Mouse (Mus musculus): ENCODE measurements around the gene Gm10153. TPM values are rescaled to one million over a fixed set of nuclear protein-coding genes. Genes with fewer than 3 reads are reported as not detected.
"Not testable (repeated sequence)": the region's sequence is repeated elsewhere in the genome, so short reads cannot be mapped to it uniquely, and the experiment has no call there.

Gm10153 gene
- polyA plus RNA-seq, 1 experiment from 2014 or later = not detected

DNA sequence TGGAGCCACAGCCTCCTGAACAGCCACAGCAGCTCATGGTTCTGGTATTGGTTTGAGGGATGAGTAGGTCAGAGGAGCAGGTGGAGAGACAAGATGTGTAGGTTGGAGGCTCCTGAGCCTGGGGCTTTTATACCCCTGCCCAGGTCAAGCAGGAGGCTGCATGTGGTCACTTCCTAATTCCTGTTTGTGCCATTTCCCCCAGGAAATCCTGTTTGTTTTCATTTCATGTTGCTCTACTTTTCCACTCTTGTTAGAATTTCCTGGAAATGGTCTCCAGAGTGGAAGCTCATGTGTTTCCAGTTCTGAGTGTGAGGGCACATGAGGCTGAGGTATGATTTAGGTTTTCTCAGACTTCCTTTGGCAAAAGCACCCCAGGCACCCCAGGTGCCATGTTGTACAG, 14.3 kb downstream of the Gm10153 start, which contains the start of gene Krtap5-2:
Krtap5-2 (minus strand) TSS at position 101 of the 400 bp plus-strand sequence.
- H3K36me3 ChIP-seq; ATAC-seq (replicated peaks); H3K4me1 ChIP-seq; H3K9me3 ChIP-seq; H3K4me2 ChIP-seq (replicated peaks); H3K27ac ChIP-seq (replicated peaks); H3K27me3 ChIP-seq; H3K4me3 ChIP-seq; H3K9ac ChIP-seq (replicated peaks): not testable (repeated sequence)

DNA sequence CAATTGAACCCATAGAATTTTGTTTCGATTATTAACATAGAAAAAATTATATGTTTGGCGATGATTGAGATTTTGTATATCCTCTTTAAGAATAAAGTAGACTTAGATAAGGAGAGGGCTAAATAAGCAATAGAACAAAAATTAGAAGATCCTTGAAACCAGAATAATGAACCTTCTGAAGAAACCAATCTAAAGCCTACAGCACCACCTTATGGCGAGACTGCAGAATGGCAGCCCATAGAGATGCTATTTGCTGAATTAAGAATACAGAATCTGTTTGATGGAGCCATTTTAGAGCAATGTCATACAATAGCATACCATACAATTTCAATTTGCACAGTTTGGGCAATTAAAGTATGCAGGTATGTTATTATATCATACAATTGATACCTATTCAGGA, 20.4 kb downstream of the Gm10153 start:
- no peak overlapping the region for H3K27ac ChIP-seq (replicated peaks)
- H3K36me3 ChIP-seq = no peaks in the 10 kb centered on the region
- WGBS = 53% methylated on average over 3 of the region's 3 CpGs
- no peaks in the 10 kb centered on the region for H3K4me1 ChIP-seq
- no peak for ATAC-seq (replicated peaks)
- no peaks in the 10 kb centered on the region for H3K27me3 ChIP-seq
- H3K9me3 ChIP-seq = no peaks in the 10 kb centered on the region
- no peak overlapping the region for H3K9ac ChIP-seq (replicated peaks)
- H3K4me2 ChIP-seq (replicated peaks) = no peak overlapping the region
- H3K4me3 ChIP-seq = no peak overlapping the region

GRCm38 (mm10) chr7:142165639-142166038, 24.6 kb downstream of the Gm10153 start, which contains the start of gene Gm4553:
Gene Gm4553, minus strand, starts transcription at chr7:142165739.
- not testable (repeated sequence) for H3K4me1 ChIP-seq; H3K27me3 ChIP-seq; H3K27ac ChIP-seq (replicated peaks); H3K4me2 ChIP-seq (replicated peaks); H3K4me3 ChIP-seq; H3K9ac ChIP-seq (replicated peaks); H3K36me3 ChIP-seq; ATAC-seq (replicated peaks); H3K9me3 ChIP-seq

GRCm38 (mm10) chr7:142159366-142159765, 30.8 kb downstream of the Gm10153 start:
- Histone ChIP-seq H3K9me3 (no peaks in the 10 kb centered on the region), H3K9ac (replicated peaks) (no peak overlapping the region), H3K4me1 (no peaks in the 10 kb centered on the region), H3K4me3 (no peak overlapping the region), H3K4me2 (replicated peaks) (no peak overlapping the region), H3K36me3 (no peaks in the 10 kb centered on the region), H3K27ac (replicated peaks) (no peak overlapping the region), H3K27me3 (no peaks in the 10 kb centered on the region)
- no peak for ATAC-seq (replicated peaks)
- WGBS = 87% methylated on average over 3 of the region's 3 CpGs

DNA sequence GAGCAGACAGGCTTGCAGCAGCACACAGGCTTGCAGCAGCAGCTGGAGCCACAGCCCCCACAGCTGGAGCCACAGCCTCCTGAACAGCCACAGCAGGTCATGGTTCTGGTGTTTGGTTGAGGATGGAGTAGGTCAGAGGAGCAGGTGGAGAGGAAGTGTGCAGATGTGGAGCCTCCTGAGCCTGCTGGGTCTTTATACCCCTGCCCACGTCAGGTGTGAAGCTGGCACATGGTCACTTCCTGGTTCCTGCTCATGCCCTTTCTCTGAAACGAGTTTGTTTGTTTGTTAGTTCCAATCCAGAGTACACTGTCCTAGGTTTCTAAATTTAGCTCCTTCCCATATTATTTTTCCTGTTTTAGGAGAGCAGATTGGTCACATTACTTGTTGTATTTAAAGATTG, 33.2 kb downstream of the Gm10153 start, which contains the start of gene Gm29735:
Gm29735 (minus strand) TSS at position 101 of the 400 bp plus-strand sequence.
- 53% methylated on average over 2 of the region's 2 CpGs for WGBS
- H3K4me2 ChIP-seq (replicated peaks); H3K27me3 ChIP-seq; ATAC-seq (replicated peaks); H3K36me3 ChIP-seq; H3K9me3 ChIP-seq; H3K27ac ChIP-seq (replicated peaks); H3K4me3 ChIP-seq; H3K4me1 ChIP-seq; H3K9ac ChIP-seq (replicated peaks): not testable (repeated sequence)

DNA sequence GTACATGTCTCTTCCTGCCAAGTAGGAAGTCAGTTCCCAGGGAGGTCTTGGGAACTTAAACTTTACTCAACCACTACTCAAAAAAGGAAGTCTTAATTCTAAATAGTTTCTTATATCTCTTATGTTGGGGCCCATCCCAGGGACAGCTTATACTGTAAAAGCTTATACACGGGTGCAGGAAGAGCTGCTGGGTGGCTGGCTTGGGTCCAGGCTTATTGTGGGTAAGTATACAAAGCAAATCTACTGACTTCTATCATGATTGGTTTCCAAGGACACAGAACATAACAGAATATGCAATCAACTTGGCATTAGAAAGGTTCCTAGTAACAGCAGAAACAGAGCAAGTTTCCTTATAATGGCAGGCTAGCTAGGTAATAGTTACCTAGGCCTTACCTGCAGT, 34.9 kb downstream of the Gm10153 start:
- Histone ChIP-seq H3K9ac (replicated peaks) (no peak overlapping the region), H3K36me3 (no peaks in the 10 kb centered on the region), H3K27ac (replicated peaks) (no peak overlapping the region), H3K4me2 (replicated peaks) (no peak overlapping the region), H3K4me3 (no peak overlapping the region), H3K27me3 (no peaks in the 10 kb centered on the region), H3K9me3 (no peaks in the 10 kb centered on the region), H3K4me1 (no peaks in the 10 kb centered on the region)
- 48% methylated on average over 1 of the region's 1 CpGs for WGBS
- no peak for ATAC-seq (replicated peaks)

DNA sequence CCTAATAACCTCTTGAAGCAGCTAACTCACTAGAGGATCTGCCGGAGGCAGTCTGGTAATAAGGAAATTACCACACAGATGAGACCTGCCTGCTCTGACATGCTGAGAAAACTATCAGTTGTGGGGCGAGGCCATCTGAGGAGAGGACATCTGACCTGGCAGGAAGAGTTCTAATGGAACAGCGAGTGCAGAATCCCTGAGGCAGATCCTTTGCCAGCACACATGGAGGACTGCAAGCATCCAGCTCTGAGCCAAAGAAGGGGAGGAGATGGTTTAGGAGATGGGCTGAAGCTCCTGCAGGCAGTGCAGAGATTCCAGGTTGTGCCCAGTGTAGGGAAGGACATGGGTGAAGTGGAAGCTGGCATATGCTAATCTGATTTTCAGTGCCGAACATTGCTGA, 38.0 kb downstream of the Gm10153 start:
- no peak overlapping the region for H3K4me3 ChIP-seq
- WGBS = 85% methylated on average over 4 of the region's 4 CpGs
- H3K36me3 ChIP-seq = no peaks in the 10 kb centered on the region
- H3K4me1 ChIP-seq = no peaks in the 10 kb centered on the region
- no peak overlapping the region for H3K9ac ChIP-seq (replicated peaks)
- H3K9me3 ChIP-seq = no peaks in the 10 kb centered on the region
- no peak overlapping the region for H3K4me2 ChIP-seq (replicated peaks)
- no peak overlapping the region for H3K27ac ChIP-seq (replicated peaks)
- ATAC-seq (replicated peaks) = no peak
- no peaks in the 10 kb centered on the region for H3K27me3 ChIP-seq

GRCm38 (mm10) chr7:142148633-142149032, 41.6 kb downstream of the Gm10153 start:
- H3K4me3 ChIP-seq = no peak overlapping the region
- no peak overlapping the region for H3K27ac ChIP-seq (replicated peaks)
- no peaks in the 10 kb centered on the region for H3K27me3 ChIP-seq
- H3K9ac ChIP-seq (replicated peaks) = no peak overlapping the region
- H3K4me1 ChIP-seq = no peaks in the 10 kb centered on the region
- H3K9me3 ChIP-seq = no peaks in the 10 kb centered on the region
- H3K36me3 ChIP-seq = no peaks in the 10 kb centered on the region
- no peak overlapping the region for H3K4me2 ChIP-seq (replicated peaks)
- ATAC-seq (replicated peaks) = no peak

DNA sequence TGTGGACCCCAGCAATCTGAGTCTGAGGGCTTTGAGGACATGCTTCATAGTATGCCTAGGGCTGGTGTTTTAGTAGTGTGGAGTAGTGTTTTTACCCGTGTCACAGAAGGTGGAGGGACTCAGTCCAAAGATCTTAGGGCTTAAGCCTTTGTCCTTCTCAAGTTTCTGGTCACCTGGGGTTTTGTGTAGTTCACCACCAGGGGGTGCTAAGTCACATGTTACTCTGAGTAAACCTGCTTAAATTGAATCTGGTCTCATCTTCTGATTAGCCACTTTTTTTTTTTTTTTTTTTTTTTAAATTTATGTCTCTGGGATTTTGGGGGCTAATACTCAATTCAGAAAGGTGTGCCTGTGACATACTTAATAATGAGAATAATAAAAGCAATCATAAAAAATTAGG, 44.2 kb downstream of the Gm10153 start:
- Histone ChIP-seq H3K27ac (replicated peaks) (no peak overlapping the region), H3K4me2 (replicated peaks) (no peak overlapping the region), H3K27me3 (no peaks in the 10 kb centered on the region), H3K4me1 (no peaks in the 10 kb centered on the region), H3K9me3 (no peaks in the 10 kb centered on the region), H3K9ac (replicated peaks) (no peak overlapping the region), H3K36me3 (no peaks in the 10 kb centered on the region), H3K4me3 (no peak overlapping the region)
- ATAC-seq (replicated peaks) = no peak
- 0% methylated on average over 1 of the region's 1 CpGs for WGBS

GRCm38 (mm10) chr7:142145413-142145940, 44.7 kb downstream of the Gm10153 start:
- H3K4me3 ChIP-seq = no peak overlapping the region
- H3K9me3 ChIP-seq = no peaks in the 10 kb centered on the region
- no peak overlapping the region for H3K4me2 ChIP-seq (replicated peaks)
- H3K36me3 ChIP-seq = no peaks in the 10 kb centered on the region
- no peak for ATAC-seq (replicated peaks)
- no peaks in the 10 kb centered on the region for H3K4me1 ChIP-seq
- no peaks in the 10 kb centered on the region for H3K27me3 ChIP-seq
- H3K9ac ChIP-seq (replicated peaks) = no peak overlapping the region
- H3K27ac ChIP-seq (replicated peaks) = no peak overlapping the region
- WGBS = 49% methylated on average over 4 of the region's 4 CpGs

GRCm38 (mm10) chr7:142144507-142144906, 45.7 kb downstream of the Gm10153 start, which contains the start of gene Gm45337:
Gene Gm45337, minus strand, starts transcription at chr7:142144607.
- Histone ChIP-seq H3K36me3 (no peaks in the 10 kb centered on the region), H3K27ac (replicated peaks) (no peak within 1 kb of the TSS), H3K9me3 (no peaks in the 10 kb centered on the region), H3K4me3 (no peak within 1 kb of the TSS), H3K4me1 (no peaks in the 10 kb centered on the region), H3K4me2 (replicated peaks) (no peak within 1 kb of the TSS), H3K9ac (replicated peaks) (no peak within 1 kb of the TSS), H3K27me3 (no peaks in the 10 kb centered on the region)
- no peak for ATAC-seq (replicated peaks)
- 71% methylated on average over 1 of the region's 1 CpGs for WGBS

GRCm38 (mm10) chr7:142143506-142144010, 46.6 kb downstream of the Gm10153 start:
- not testable (repeated sequence) for H3K9me3 ChIP-seq; ATAC-seq (replicated peaks); H3K4me1 ChIP-seq; H3K36me3 ChIP-seq; H3K4me3 ChIP-seq; H3K9ac ChIP-seq (replicated peaks); H3K4me2 ChIP-seq (replicated peaks); H3K27me3 ChIP-seq; H3K27ac ChIP-seq (replicated peaks)
- 65% methylated on average over 1 of the region's 1 CpGs for WGBS

GRCm38 (mm10) chr7:142140696-142141095, 49.5 kb downstream of the Gm10153 start:
- no peak overlapping the region for H3K4me2 ChIP-seq (replicated peaks)
- H3K4me3 ChIP-seq = no peak overlapping the region
- no peaks in the 10 kb centered on the region for H3K4me1 ChIP-seq
- H3K9me3 ChIP-seq = no peaks in the 10 kb centered on the region
- H3K27me3 ChIP-seq = no peaks in the 10 kb centered on the region
- no peak overlapping the region for H3K27ac ChIP-seq (replicated peaks)
- no peak for ATAC-seq (replicated peaks)
- no peaks in the 10 kb centered on the region for H3K36me3 ChIP-seq
- 32% methylated on average over 1 of the region's 1 CpGs for WGBS
- H3K9ac ChIP-seq (replicated peaks) = no peak overlapping the region
